Mouse (Mus musculus): ENCODE measurements around the gene Lcn8. TPM values are rescaled to one million over a fixed set of nuclear protein-coding genes. Genes with fewer than 3 reads are reported as not detected.

Lcn8 gene
- polyA plus RNA-seq, 1 experiment from 2014 or later = not detected

DNA sequence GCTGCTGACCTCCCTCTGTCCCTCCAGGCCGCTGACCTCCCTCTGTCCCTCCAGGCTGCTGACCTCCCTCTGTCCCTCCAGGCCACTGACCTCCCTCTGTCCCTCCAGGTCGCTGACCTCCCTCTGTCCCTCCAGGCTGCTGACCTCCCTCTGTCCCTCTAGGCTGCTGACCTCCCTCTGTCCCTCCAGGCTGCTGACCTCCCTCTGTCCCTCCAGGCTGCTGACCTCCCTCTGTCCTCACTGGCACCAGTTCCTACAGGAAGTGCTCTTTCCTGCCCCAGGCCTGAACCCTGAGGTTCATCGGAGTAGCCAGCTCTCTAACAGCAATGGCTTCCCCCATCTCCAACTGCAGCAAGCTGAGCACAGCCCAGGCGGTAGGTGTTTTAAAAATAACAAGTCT lies 24.2 kb upstream of the Lcn8 start:
- ChIA-PET POLR2A (no interaction called here), CTCF (no interaction called here)
- in situ Hi-C loops (cut with MboI; ENCODE audit: low pct_unique_long_range_greater_than_20kb) = no loop called here
- ATAC-seq = no peak
- no peak for TF ChIP-seq CTCF (IDR thresholded peaks at IDR 0.05)
- peaks cover 22% of the 10 kb centered on the region for H3K27me3 ChIP-seq
- DNase-seq (ENCODE audit: low read depth, low spot score) = no peak

- in situ Hi-C loops (cut with MboI; ENCODE audit: low pct_unique_long_range_greater_than_20kb) = no loop called here
- DNase-seq (ENCODE audit: low read depth, low spot score) (no peak), ATAC-seq (no peak)
- peaks cover 12% of the 10 kb centered on the region for H3K27me3 ChIP-seq
- no peak for TF ChIP-seq CTCF (IDR thresholded peaks at IDR 0.05)
- CTCF ChIA-PET = no interaction called here
- POLR2A ChIA-PET = no interaction called here
Observed at GRCm38 (mm10) chr2:25633616-25634015, 19.3 kb upstream of the Lcn8 start.

DNA sequence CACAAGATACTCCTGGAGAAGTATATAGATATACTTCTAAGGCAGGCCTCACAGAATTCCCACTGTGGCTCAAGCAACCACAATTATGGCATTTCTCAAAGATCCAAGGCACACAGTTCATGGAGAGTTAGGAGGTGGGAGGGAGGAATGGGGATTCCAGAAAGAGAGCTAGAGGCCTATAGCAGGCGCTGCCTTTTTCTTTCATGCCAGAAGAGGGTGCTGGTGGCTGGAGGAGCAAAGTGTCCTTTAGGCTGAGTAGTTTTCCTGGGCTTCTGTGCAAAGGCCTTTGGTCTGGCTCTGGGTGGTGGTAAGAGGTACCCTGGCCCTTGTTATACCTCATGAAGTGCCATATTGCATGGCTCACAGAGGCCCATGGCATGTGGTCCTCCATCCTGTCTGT lies 18.9 kb upstream of the Lcn8 start:
- in situ Hi-C loops (cut with MboI; ENCODE audit: low pct_unique_long_range_greater_than_20kb) = no loop called here
- no peak for TF ChIP-seq CTCF (IDR thresholded peaks at IDR 0.05)
- DNase-seq (ENCODE audit: low read depth, low spot score) = no peak
- peaks cover 12% of the 10 kb centered on the region for H3K27me3 ChIP-seq
- POLR2A ChIA-PET = no interaction called here
- CTCF ChIA-PET = no interaction called here
- no peak for ATAC-seq

DNA sequence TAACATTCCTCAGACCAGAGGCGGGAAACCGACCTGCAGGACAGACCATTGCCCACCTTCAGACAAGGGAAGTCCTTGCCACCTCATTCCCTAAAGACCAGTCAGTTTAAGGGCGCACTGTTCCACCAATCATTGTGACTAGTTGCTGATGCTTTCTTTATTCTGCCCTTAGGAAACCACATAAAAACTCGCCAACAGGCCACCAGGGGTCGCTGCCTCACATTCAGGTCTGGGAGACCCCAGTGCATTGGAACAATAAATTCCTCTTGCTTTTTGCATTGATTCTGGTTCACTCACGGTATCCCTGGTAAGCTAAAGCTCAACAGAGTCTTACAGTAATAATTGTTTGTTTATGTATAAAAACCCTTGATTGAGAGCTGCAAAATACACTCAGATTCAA lies 13.0 kb upstream of the Lcn8 start:
- POLR2A ChIA-PET = interaction anchor here (0.6 kb wide), 1 partner anchor 363 kb away, joined by 5 read pairs; no protein-coding TSS in a partner anchor
- peaks cover 11% of the 10 kb centered on the region for H3K27me3 ChIP-seq
- no peak for DNase-seq (ENCODE audit: low read depth, low spot score)
- TF ChIP-seq CTCF (IDR thresholded peaks at IDR 0.05) = peak; percentile 60
- in situ Hi-C loops (cut with MboI; ENCODE audit: low pct_unique_long_range_greater_than_20kb) = no loop called here
- ATAC-seq = no peak
- CTCF ChIA-PET = no interaction called here

GRCm38 (mm10) chr2:25654502-25654901 lies 1.6 kb downstream of the Lcn8 start:
- in situ Hi-C loops (cut with MboI; ENCODE audit: low pct_unique_long_range_greater_than_20kb) = no loop called here
- ChIA-PET POLR2A (no interaction called here), CTCF (interaction anchor here (1.1 kb wide), 1 partner anchor 16 kb away, joined by 3 read pairs; no protein-coding TSS in a partner anchor)
- ATAC-seq (no peak), DNase-seq (ENCODE audit: low read depth, low spot score) (no peak)
- no peak for TF ChIP-seq CTCF (IDR thresholded peaks at IDR 0.05)
- peaks cover 12% of the 10 kb centered on the region for H3K27me3 ChIP-seq

DNA sequence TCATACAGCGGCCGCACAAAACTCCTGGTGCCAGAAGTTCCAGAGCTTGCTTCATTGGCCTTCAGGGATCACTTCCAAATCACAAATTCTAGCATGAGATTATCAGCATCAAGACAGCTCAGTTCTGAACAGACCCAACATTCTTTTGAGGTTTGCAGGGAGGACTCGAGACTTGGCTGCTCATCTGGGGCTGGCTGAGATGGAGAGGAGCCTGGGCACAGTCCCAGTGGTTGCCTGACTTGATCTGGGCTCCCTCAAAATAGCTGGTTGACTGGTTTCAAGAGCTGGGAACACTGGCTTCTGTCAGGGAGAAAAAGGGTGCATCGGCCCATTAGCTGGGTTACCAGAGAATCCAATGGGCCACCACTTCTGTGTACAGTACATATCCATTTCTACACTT lies 3.8 kb downstream of the Lcn8 start:
- peaks cover 9% of the 10 kb centered on the region for H3K27me3 ChIP-seq
- no peak for TF ChIP-seq CTCF (IDR thresholded peaks at IDR 0.05)
- no peak for DNase-seq (ENCODE audit: low read depth, low spot score)
- in situ Hi-C loops (cut with MboI; ENCODE audit: low pct_unique_long_range_greater_than_20kb) = no loop called here
- CTCF ChIA-PET = interaction anchor here (0.6 kb wide), 1 partner anchor 29 kb away, joined by 3 read pairs; the partner anchor contains the start of gene Fcna
- no peak for ATAC-seq
- POLR2A ChIA-PET = interaction anchor here (0.7 kb wide), 1 partner anchor 61 kb away, joined by 13 read pairs; no protein-coding TSS in a partner anchor

- ChIA-PET CTCF (interaction anchor here (0.6 kb wide), 1 partner anchor 29 kb away, joined by 3 read pairs; the partner anchor contains the start of gene Fcna), POLR2A (no interaction called here)
- no peak for TF ChIP-seq CTCF (IDR thresholded peaks at IDR 0.05)
- in situ Hi-C loops (cut with MboI; ENCODE audit: low pct_unique_long_range_greater_than_20kb) = no loop called here
- H3K27me3 ChIP-seq = peaks cover 6% of the 10 kb centered on the region
- ATAC-seq (no peak), DNase-seq (ENCODE audit: low read depth, low spot score) (peak; percentile 48)
Observed at GRCm38 (mm10) chr2:25657246-25657645, 4.3 kb downstream of the Lcn8 start.

DNA sequence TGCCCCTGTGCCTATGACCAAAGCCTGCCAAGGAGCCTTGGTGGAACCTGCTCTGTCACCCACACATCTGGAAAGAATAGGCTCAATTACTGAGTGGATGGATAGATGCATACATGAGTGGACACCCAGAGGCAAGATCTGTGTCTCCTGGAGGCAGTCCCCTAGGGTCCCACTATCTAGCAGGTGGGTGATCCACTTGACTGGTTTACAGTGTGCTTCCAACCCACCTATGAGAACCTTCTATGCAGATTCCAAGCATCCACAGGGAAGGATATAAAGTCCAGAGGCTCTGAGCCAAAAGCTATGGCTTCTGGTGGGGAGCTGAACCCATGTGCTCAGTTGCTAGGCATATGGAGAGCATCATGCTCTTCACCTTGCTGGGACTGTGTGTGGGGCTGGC lies 4.7 kb downstream of the Lcn8 start, which contains the start of gene Lcn5:
Gene Lcn5 (plus strand): TSS at position 301 of the 400 bp plus-strand sequence.
- ChIA-PET CTCF (no interaction called here), POLR2A (no interaction called here)
- in situ Hi-C loops (cut with MboI; ENCODE audit: low pct_unique_long_range_greater_than_20kb) = no loop called here
- no peak for DNase-seq (ENCODE audit: low read depth, low spot score)
- no peak for ATAC-seq
- peaks cover 2% of the 10 kb centered on the region for H3K27me3 ChIP-seq
- no peak for TF ChIP-seq CTCF (IDR thresholded peaks at IDR 0.05)

DNA sequence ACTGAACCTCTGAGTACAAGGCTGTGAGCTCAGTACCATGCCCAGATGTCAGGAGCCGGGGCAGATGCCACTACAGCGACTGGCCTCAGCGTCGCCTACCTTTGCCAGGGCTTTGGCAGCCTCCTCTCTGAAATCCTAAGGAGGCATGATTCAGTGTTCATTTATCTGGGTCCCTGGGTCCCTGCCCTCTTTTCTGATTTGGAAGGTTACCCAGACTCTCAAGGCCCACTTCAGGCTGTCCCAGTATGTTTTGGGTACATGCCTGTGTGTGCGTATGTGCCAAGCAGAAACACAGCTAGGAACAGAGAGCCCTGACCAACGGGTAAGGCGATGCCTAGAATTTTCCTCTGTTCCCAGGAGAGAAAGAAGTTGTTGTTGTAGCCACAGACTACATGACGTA lies 7.4 kb downstream of the Lcn8 start:
- no peak for ATAC-seq
- CTCF ChIA-PET = no interaction called here
- no peaks in the 10 kb centered on the region for H3K27me3 ChIP-seq
- in situ Hi-C loops (cut with MboI; ENCODE audit: low pct_unique_long_range_greater_than_20kb) = no loop called here
- TF ChIP-seq CTCF (IDR thresholded peaks at IDR 0.05) = no peak
- DNase-seq (ENCODE audit: low read depth, low spot score) = no peak
- POLR2A ChIA-PET = no interaction called here

- ATAC-seq = no peak
- CTCF ChIA-PET = interaction anchor here (1.4 kb wide), 1 partner anchor 43 kb away, joined by 3 read pairs; no protein-coding TSS in a partner anchor
- H3K27me3 ChIP-seq = no peaks in the 10 kb centered on the region
- POLR2A ChIA-PET = no interaction called here
- no peak for TF ChIP-seq CTCF (IDR thresholded peaks at IDR 0.05)
- DNase-seq (ENCODE audit: low read depth, low spot score) = no peak
- in situ Hi-C loops (cut with MboI; ENCODE audit: low pct_unique_long_range_greater_than_20kb) = no loop called here
Observed at GRCm38 (mm10) chr2:25661245-25661970, 8.5 kb downstream of the Lcn8 start.

- in situ Hi-C loops (cut with MboI; ENCODE audit: low pct_unique_long_range_greater_than_20kb) = no loop called here
Observed at GRCm38 (mm10) chr2:25663511-25663910, 10.6 kb downstream of the Lcn8 start.

More at GRCm38 (mm10) chr2:25663511-25663910, 10.6 kb downstream of the Lcn8 start:
- TF ChIP-seq CTCF (IDR thresholded peaks at IDR 0.05) = peak; percentile 83
- ChIA-PET POLR2A (no interaction called here), CTCF (no interaction called here)
- H3K27me3 ChIP-seq = no peaks in the 10 kb centered on the region
- DNase-seq (ENCODE audit: low read depth, low spot score) (no peak), ATAC-seq (no peak)
